Mouse (Mus musculus) T-helper 2 cell (primary cell): Measurements from ENCODE around the gene Sec22c.

ENCODE experiments used
- in situ Hi-C: fragments of 300-600 bp; cut with MboI, MseI; formaldehyde crosslinking; loops from one replicate; pipeline ENCODE4 v1.15.1; 2025; ENCODE audit warnings: high pct_unique_total_duplicates

The Sec22c gene

DNA sequence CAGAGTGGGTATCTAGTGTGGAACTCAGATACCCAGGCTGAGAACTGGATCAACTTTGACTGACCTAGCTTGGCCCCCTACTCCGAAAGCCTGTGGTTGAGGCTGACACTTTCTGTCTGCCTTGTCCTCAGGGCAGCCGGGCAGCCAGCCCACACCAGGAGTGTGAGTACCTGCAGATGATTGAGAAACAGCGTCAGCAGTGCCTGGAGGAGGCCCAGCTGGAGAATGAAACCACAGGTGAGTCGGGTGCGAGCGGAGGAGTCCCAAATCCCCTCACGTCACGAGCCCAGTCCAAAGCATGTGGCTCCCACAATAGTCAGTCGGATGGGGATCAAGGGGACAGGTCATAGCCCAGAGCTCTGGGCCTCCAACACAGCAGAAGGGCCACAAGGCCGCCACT is 51.6 kb downstream of the Sec22c start:
- in situ Hi-C loops = no loop called here

DNA sequence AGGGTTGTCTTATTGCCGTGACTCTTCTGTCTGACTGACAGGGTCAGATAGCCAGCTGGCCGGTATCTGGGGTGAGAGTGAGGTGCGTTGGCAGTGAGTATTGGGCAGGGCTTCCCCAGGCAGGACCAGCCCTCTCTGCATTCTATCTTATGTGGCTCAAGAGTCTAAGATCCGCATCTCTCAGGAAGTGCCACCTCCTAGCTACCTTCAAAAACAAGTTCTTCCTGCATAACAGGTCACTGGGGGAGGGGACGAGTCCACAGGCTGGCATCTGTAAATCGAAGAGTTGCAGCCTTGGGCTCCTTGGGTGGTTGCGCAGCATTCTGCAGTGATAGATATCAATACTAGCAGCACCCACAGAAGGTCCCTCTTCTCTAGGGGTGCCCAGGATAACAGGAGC is 58.3 kb downstream of the Sec22c start:
- in situ Hi-C loops = no loop called here

DNA sequence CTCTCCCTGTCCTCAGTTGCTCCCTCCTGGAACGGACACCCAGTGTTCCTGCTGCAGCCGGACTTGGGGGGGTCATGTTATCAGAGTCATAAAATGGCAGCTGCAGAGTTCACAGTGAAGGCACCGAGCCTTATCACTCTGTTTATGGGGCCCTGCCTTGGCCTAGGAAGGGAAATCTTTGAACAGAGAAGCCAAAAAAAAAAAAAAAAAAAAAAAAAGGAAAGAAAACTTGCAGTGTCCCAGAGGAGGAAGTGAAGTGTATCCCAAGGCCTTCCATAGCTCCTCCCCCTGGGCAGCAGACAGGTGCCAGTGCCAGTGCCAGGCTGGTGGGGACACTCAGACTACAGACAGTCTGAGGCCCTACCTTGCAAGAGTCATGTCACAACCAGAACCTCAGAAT is 60.4 kb downstream of the Sec22c start:
- in situ Hi-C loops = no loop called here

DNA sequence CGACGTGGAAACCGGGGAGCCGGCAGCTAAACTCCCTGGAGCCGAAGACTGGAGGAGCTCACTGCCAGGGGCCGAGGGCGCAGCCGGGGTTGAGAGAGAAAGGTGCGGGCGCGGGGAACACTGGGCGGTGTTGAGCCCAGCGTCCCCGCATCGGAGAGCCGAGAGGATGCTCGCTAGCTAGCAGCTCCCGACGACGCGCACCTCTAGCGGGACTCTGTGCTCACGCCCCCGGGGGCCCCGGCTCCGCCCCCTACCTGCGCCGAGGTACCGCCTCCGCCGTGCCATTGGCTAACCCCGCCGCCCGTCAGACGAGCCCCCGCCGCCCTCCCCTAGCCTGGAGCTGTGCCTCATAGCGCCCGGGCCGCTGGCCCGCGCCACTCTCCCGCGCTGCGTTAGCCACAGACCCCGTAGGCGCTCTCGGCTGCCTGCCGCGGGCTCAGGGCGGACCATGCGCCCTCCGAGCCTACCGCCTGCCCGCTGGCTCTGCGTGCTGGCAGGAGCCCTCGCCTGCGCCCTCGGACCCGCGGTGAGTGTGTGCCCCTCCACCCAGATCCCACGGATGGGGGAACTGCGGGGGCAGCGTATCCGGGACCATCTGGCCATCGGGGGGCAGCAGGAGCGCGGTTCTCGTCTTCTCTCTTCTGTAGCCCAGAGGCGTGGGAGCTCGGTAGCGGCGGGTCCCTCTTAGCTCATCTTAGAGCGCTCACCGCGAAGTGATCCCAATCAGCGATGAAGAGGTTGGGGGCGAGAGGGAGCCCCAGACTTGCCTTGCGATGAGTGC is 62.7 kb downstream of the Sec22c start, which contains the start of gene Vipr1:
Gene Vipr1 (plus strand): TSS at position 316 of the 781 bp plus-strand sequence.
- in situ Hi-C loops = no loop called here

DNA sequence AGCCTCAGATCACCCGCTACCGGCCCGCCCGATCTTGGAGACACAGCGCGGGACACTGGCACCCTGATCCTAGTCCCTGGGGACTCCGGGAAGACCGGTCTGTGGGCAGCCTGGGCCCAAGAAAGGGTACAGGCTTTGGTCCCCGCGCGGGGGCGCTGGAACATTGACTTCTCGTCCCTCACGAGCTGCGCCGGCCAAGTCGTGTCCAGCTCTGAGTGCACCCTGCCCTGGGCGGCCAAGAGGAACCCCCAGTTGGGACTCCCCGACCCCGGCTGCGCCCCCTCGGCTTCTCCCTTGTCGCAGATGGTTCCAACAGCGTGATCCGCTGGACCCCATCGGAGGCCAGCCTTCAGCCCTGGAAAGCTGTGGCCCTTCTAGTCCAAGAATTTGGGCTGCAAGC is 63.3 kb downstream of the Sec22c start, which contains the start of gene Lyzl4:
Gene Lyzl4 (minus strand): TSS at position 96 of the 400 bp plus-strand sequence.
- in situ Hi-C loops = no loop called here

DNA sequence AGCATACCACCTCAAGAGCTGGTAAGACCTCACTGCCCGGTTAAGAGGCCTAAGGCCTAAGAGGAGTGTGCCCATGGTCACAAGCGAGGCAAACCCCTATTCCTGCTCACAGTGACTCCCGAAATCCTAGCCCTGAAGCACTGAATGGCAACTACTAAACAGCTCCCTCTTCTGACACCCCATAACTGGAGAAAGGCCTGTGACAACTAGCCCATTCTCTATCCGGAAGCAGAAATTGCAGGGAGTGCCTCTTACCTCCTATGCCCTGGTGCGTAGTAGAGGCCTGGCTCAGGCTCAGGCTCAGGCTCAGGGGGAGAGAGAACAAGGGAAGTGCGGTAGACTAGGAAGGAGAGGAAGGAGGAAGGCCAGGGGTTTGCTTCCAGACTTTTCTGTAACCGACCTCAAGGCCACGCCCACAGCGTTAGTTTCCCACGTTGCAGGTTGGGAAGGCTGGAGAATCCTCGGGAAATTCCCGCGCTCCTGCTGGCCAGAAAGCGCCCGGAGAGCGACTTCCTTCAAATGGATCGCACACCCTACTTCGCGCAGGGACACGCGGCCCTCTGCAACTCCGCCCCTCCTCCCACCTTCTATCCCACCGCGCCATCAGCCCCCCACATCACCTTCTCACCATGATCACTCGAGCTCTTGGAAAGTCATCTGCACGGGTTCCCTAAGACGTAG is 63.9 kb downstream of the Sec22c start:
- in situ Hi-C loops = no loop called here

DNA sequence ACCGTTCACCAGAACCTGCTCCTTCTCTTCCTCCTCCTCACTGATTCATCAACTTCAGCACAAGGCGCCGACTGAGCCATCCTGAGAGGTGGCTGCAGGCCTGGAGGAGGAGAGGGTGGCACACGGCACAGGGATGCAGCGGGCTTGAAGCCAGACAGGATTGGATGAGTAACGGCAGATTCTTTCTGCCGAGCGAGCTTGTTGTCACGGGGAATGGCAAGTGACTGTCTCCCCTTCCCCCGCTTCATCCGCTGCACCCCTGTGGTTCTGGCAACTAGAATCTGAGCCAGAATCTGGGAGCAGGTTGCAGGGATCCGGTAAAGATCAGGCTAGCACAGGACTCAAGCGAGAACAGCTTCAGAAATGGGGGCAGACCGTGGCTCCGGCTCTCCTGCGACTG is 65.5 kb downstream of the Sec22c start:
- in situ Hi-C loops = no loop called here

DNA sequence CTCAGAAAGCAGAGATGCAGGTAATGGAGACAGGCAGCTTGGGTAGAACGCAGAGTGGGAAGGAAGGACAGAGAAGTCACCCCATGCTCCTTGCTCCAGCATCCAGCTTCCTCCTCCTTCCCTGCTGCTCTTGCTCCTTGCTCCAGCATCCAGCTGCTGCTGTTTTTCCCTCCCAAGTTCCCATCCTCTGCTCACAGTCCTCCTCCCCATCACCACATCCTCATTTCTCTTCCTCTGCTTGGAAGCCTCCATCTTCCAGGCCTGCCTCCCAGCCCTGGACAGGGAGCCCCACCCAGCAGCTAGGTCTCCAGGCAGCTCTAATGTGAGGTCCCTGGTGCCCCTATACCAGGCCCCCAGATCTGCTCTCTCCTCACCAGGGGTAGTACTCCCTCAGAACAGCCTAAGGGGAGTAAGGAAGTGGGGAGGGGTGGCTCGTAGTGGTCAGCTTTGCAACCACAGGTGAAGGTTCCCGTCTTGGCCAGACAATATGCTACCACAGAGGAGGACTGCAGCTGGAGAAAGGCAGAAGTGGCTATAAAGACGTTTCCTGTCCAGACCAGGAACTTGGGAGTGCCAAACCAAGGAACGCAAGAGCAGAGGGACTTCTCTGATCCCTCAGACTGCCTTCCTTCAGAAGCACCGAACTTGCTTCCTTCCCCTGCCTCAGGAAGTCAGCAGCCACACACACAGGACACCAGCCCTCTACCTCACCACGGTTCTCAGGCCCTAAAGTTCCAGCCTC is 69.3 kb downstream of the Sec22c start:
- in situ Hi-C loops = no loop called here

DNA sequence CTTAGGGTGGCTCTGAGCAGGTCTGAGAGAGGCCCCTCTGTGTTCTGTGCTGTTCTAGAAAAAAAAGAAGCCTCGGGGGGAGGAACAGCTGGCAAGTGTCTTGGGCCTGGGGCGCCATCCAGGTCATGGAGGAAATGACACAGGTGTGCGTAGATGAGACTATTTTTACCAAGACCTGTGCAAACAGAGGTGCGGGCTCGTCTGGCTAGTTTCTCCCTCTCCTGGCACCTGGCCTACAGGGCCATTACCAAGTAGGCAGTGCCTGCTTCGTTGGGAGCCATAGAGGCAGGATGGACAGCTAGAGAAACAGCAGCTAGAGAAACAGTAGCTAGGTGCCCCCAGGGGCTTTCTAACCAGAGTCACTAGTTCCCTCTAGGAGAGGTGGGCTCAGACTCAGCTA is 72.0 kb downstream of the Sec22c start:
- in situ Hi-C loops = no loop called here

DNA sequence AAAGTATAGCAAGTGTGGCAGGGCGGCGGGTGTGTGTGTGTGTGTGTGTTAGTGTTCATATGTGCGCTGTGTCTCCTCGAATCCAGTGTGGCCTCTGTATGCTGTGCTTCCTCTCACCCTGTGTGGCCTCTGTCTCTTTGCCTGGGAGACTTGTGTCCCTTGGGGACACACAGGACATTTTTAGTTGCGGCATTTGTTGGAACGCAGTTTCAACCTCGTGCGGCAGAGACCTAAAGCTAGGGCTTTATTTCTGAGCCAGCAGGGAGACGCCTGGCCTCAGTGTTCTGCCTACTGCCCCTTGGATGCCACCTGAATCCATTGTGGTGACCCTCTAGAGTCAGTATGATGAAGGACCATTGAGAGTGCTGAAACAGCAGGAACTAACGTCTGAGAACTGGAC is 72.4 kb downstream of the Sec22c start:
- in situ Hi-C loops = no loop called here

DNA sequence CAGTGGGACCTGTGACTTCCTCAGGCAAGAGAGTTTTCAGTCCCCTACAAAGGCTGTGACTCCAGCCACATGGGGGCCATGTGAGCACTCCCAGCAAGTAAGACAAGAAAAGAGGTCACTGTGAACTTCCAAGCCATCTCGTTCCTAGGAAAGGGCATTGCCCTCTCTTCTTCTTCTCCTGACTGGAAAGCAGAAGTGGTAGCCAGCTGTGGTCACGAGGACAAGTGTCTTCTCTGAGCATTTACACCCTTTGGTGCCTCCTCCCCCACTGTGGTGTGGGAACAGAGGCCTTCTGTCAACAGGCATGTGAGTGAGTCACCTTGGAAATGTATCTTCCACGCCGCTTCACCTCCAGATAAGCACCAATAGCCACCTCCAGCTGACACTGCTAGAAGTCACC is 73.3 kb downstream of the Sec22c start:
- in situ Hi-C loops = no loop called here

DNA sequence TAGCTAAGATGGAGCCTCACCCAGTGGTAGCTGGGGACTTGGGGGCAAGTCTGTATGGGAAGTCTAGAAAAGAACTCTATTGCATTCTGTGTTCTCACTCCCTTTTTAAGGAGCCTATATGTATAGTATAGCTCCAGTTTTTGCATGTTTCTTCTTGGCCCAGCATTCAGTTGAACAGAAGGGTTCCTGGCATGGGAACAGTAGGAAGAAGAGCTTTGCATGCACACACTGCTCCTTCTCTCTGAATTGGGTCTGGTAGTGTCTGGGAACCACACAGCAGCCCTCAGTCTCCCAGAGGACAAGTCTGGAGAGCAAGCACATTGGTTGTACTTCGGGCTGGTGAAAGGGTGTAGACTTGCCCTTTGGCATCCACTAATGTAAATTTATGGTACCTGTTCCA is 74.7 kb downstream of the Sec22c start:
- in situ Hi-C loops = no loop called here
